Mouse (Mus musculus) heart, embryonic 10.5 days (tissue): ENCODE measurements around the gene Rorc. TPM values are rescaled to one million over a fixed set of nuclear protein-coding genes. Genes with fewer than 3 reads are reported as not detected.

Experiments used
- DNase-seq: peaks from one replicate; pipeline ENCODE4 v3.0.0-alpha.2; 2017; ENCODE audit warnings: low spot score
- H3K27ac ChIP-seq: fragments of 300-500 bp; sonication (generic); 2 replicates; pipeline ENCODE4 v1.5.1; 2016; ENCODE audit warnings: mild to moderate bottlenecking
- H3K27me3 ChIP-seq: fragments of 300-500 bp; sonication (generic); 2 replicates; pipeline ENCODE4 v1.6.1; 2016; ENCODE audit warnings: mild to moderate bottlenecking; ENCODE audit not compliant: poor library complexity, insufficient read depth, severe bottlenecking
- H3K36me3 ChIP-seq: fragments of 300-500 bp; sonication (generic); 2 replicates; pipeline ENCODE4 v1.6.1; 2016; ENCODE audit warnings: mild to moderate bottlenecking, moderate library complexity
- H3K4me1 ChIP-seq: fragments of 300-500 bp; sonication (generic); 2 replicates; pipeline ENCODE4 v1.6.1; 2016; ENCODE audit warnings: mild to moderate bottlenecking
- H3K4me3 ChIP-seq: fragments of 300-500 bp; sonication (generic); 2 replicates; pipeline ENCODE4 v1.5.1; 2016; ENCODE audit warnings: mild to moderate bottlenecking, moderate library complexity
- H3K9me3 ChIP-seq: fragments of 300-500 bp; sonication (generic); 2 replicates; pipeline ENCODE4 v1.6.1; 2016; ENCODE audit warnings: mild to moderate bottlenecking, moderate library complexity
- WGBS: fragments of 180-500 bp; shearing (Covaris S2); methylation state at CpG from one replicate; pipeline ENCODE4 v1.1.7; 2016; 5-methylcytosine and 5-hydroxymethylcytosine counted together
- polyA plus RNA-seq: library from polyadenylated mRNA; unstranded; fragments of >200 nt; fragmentation: Nextera tagmentation; extraction: Ambion mirVana; gene quantifications from 2 replicates; pipeline ENCODE4 v1.2.1, GENCODE M21; 2016

Rorc gene
- polyA plus RNA-seq, 1 experiment from 2014 or later, result 0.26 TPM

DNA sequence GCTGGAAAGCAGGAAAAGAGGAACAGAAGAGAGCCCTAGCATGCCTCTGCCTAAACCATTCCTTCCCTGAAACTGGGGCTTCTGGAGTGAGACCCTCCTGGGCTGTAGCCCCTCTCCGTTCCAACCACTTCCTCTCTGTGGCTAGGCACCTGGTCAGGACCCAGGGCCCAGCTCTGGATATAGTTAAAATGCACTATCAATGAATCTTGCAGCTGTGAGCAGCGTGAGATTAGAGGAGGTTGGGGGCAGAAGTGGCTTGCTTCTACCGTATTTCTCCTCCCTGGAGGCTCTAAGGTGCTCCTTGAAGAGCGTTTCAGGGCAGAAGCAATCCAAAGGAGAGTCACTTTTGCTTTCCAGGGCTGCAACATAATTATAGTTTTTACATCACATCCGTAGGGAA is 9.7 kb downstream of the Rorc start:
- no peak overlapping the region for H3K4me3 ChIP-seq
- peaks cover 17% of the 10 kb centered on the region for H3K27me3 ChIP-seq
- no peaks in the 10 kb centered on the region for H3K9me3 ChIP-seq
- no peak overlapping the region for H3K27ac ChIP-seq
- 65% methylated on average over 5 of the region's 5 CpGs for WGBS
- no peaks in the 10 kb centered on the region for H3K36me3 ChIP-seq
- peaks cover 10% of the 10 kb centered on the region for H3K4me1 ChIP-seq
- DNase-seq, result no peak

DNA sequence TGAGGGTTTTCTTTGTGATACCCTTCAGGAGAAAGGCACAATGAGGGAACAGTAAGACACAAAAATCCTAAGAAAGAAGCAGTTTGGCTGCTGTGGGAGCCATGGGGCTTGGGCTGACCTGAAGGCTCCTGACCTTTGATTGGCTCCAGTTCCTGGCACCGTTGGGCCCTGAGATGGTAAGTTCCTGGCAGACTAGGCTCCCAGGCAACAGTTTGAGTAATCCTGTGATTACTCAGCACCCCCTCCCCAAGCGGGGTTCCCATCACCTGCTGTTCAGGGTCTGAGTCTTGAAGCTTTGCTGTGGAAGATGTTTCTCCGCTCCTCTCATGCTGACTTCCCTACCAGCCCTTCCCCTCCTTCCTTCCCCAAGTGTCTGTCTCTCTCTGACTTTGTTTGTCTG is 10.9 kb downstream of the Rorc start:
- Histone ChIP-seq H3K4me3 (no peak overlapping the region), H3K9me3 (no peaks in the 10 kb centered on the region), H3K36me3 (no peaks in the 10 kb centered on the region), H3K4me1 (0 out of 2 replicates have a peak, but pooled peaks cover 8% of the 10 kb centered on the region), H3K27ac (no peak overlapping the region), H3K27me3 (peaks cover 14% of the 10 kb centered on the region; the same call in 1 of the 2 replicates)
- no peak for DNase-seq
- WGBS, result 62% methylated on average over 3 of the region's 3 CpGs

- DNase-seq, result no peak
- Histone ChIP-seq H3K27ac (no peak overlapping the region), H3K4me3 (no peak overlapping the region), H3K36me3 (no peaks in the 10 kb centered on the region), H3K9me3 (no peaks in the 10 kb centered on the region), H3K4me1 (no peaks in the 10 kb centered on the region), H3K27me3 (peaks cover 8% of the 10 kb centered on the region; the same call in 1 of the 2 replicates)
- WGBS, result 51% methylated on average over 4 of the region's 4 CpGs
Observed at GRCm38 (mm10) chr3:94386671-94387070, 14.1 kb downstream of the Rorc start.

DNA sequence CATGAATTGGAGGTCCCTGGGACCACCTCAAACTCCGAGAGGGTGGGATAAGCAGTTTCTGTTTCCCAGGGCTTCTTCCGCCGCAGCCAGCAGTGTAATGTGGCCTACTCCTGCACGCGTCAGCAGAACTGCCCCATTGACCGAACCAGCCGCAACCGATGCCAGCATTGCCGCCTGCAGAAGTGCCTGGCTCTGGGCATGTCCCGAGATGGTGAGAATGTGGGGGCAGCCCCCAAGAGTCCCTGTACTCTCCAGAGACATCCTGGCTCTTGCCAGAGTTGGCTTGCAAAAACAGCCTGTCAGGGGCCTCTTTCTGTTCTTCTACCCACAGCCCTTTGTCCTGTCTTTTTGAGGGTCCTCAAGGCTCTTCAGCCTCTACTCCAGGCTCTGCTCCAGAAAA is 14.8 kb downstream of the Rorc start:
- peaks cover 8% of the 10 kb centered on the region; the same call in 1 of the 2 replicates for H3K27me3 ChIP-seq
- no peaks in the 10 kb centered on the region for H3K36me3 ChIP-seq
- no peak overlapping the region for H3K4me3 ChIP-seq
- no peak for DNase-seq
- H3K27ac ChIP-seq, result no peak overlapping the region
- H3K9me3 ChIP-seq, result no peaks in the 10 kb centered on the region
- WGBS, result 86% methylated on average over 10 of the region's 10 CpGs
- no peaks in the 10 kb centered on the region for H3K4me1 ChIP-seq

DNA sequence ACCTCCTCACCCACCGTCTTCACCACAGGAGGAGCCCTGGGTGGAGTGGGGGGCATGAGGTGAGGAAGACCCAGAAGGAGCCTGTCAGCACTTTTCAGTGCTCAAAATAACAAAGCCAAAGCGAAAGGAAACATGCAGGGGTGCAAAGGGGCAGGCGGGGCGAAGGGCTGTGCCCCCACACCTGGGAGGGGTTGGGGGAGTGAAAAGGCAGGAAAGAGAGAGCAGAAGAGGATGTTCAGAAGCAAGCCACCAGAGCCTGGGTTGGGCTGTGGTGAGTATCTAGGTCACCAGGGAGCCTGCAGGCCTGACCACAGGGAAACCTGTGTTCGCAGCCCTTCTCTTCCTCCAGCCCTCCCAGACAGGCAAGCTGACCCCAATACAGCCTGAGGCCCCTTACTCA is 15.5 kb downstream of the Rorc start:
- no peak for DNase-seq
- no peak overlapping the region for H3K4me3 ChIP-seq
- no peaks in the 10 kb centered on the region for H3K36me3 ChIP-seq
- H3K4me1 ChIP-seq, result no peaks in the 10 kb centered on the region
- no peak overlapping the region for H3K27ac ChIP-seq
- WGBS, result 68% methylated on average over 5 of the region's 5 CpGs
- no peaks in the 10 kb centered on the region for H3K9me3 ChIP-seq
- H3K27me3 ChIP-seq, result peaks cover 8% of the 10 kb centered on the region; the same call in 1 of the 2 replicates

DNA sequence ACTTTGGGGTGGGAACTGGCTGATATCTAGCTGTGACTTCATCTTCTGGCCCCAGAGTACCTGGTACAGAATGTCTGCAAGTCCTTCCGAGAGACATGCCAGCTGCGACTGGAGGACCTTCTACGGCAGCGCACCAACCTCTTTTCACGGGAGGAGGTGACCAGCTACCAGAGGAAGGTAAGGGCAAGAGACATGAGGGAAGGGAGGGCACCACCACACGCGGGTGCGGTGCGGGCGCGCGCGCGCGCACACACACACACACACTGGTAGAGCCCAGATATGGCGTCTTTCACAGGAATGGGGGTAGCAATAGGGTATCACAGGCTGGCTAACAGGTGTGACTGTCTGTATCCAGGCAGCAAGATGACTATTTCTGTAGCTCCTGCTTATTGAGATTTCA is 16.8 kb downstream of the Rorc start:
- H3K4me3 ChIP-seq, result no peak overlapping the region
- peaks cover 8% of the 10 kb centered on the region; the same call in 1 of the 2 replicates for H3K27me3 ChIP-seq
- no peaks in the 10 kb centered on the region for H3K36me3 ChIP-seq
- H3K4me1 ChIP-seq, result no peaks in the 10 kb centered on the region
- peak; percentile 66 for DNase-seq
- no peak overlapping the region for H3K27ac ChIP-seq
- WGBS, result 89% methylated on average over 16 of the region's 16 CpGs
- H3K9me3 ChIP-seq, result no peaks in the 10 kb centered on the region

- no peak overlapping the region for H3K27ac ChIP-seq
- H3K27me3 ChIP-seq, result peaks cover 8% of the 10 kb centered on the region; the same call in 1 of the 2 replicates
- 76% methylated on average over 5 of the region's 5 CpGs for WGBS
- H3K36me3 ChIP-seq, result no peaks in the 10 kb centered on the region
- no peak overlapping the region for H3K4me3 ChIP-seq
- DNase-seq, result peak; percentile 52
- H3K4me1 ChIP-seq, result no peaks in the 10 kb centered on the region
- H3K9me3 ChIP-seq, result no peaks in the 10 kb centered on the region
Observed at GRCm38 (mm10) chr3:94391001-94391400, 18.4 kb downstream of the Rorc start.

DNA sequence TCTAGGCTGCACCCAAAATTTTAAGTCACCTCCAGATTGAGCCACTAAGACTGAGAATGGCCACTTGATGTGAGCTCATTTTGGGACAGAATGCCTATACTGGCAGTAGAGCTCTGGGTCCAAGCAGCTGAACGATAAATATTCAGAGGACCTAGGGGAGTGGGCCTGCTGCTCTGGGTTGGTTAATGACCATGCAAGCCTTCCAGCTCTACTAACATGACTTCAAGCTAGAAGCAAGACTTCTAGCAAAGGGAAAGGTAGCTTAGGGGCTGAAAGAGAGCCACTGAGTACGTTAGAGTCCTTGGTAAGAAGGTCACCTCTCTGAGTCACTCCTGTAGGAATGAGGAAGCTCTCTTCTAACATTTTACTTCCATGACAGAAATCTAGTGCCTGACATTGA is 19.5 kb downstream of the Rorc start:
- H3K27me3 ChIP-seq, result peaks cover 17% of the 10 kb centered on the region

DNA sequence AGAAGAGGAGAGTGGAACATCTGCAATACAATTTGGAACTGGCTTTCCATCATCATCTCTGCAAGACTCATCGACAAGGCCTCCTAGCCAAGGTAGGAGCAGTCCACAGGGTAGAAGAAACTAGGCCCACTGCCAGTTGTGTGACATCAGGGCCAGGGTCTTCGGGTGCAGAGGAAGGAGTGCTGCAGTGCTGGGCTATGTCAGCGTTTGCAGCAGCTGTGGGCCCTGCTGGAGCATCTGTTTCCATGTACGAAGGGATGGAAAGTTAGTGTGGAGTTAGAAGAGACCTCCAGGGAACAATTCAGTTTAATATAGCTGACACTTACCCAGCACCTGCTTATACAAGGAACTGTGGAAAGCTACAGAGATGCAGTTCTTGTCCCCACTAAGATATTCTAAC is 20.5 kb downstream of the Rorc start:
- DNase-seq, result peak; percentile 24
- no peak overlapping the region for H3K4me3 ChIP-seq
- no peaks in the 10 kb centered on the region for H3K9me3 ChIP-seq
- H3K4me1 ChIP-seq, result no peaks in the 10 kb centered on the region
- H3K27ac ChIP-seq, result no peak overlapping the region
- H3K36me3 ChIP-seq, result no peaks in the 10 kb centered on the region
- H3K27me3 ChIP-seq, result peaks cover 24% of the 10 kb centered on the region
- WGBS, result 69% methylated on average over 4 of the region's 4 CpGs

More for the DNA sequence above, 19.5 kb downstream of the Rorc start:
- Histone ChIP-seq H3K36me3 (no peaks in the 10 kb centered on the region), H3K4me1 (no peaks in the 10 kb centered on the region), H3K27ac (no peak overlapping the region), H3K9me3 (no peaks in the 10 kb centered on the region), H3K4me3 (no peak overlapping the region)
- DNase-seq, result no peak
- WGBS, result 78% methylated on average over 2 of the region's 2 CpGs

GRCm38 (mm10) chr3:94396336-94396735 is 23.7 kb downstream of the Rorc start:
- Histone ChIP-seq H3K27ac (no peak overlapping the region), H3K9me3 (no peaks in the 10 kb centered on the region), H3K4me3 (no peak overlapping the region), H3K27me3 (peaks cover 51% of the 10 kb centered on the region), H3K4me1 (peaks cover 4% of the 10 kb centered on the region), H3K36me3 (no peaks in the 10 kb centered on the region)
- WGBS, result 70% methylated on average over 1 of the region's 1 CpGs
- peak; percentile 52 for DNase-seq

- no peak overlapping the region for H3K27ac ChIP-seq
- peaks cover 4% of the 10 kb centered on the region for H3K4me1 ChIP-seq
- 77% methylated on average over 4 of the region's 4 CpGs for WGBS
- H3K9me3 ChIP-seq, result no peaks in the 10 kb centered on the region
- H3K4me3 ChIP-seq, result no peak overlapping the region
- no peaks in the 10 kb centered on the region for H3K36me3 ChIP-seq
- H3K27me3 ChIP-seq, result peaks cover 56% of the 10 kb centered on the region
- peak; percentile 58 for DNase-seq
Observed at GRCm38 (mm10) chr3:94396851-94397250, 24.3 kb downstream of the Rorc start.

- Histone ChIP-seq H3K27me3 (peaks cover 70% of the 10 kb centered on the region), H3K4me1 (peaks cover 7% of the 10 kb centered on the region), H3K4me3 (peak within 1 kb of the TSS; percentile 50), H3K27ac (no peak within 1 kb of the TSS), H3K9me3 (no peaks in the 10 kb centered on the region), H3K36me3 (no peaks in the 10 kb centered on the region)
- WGBS, result 73% methylated on average over 6 of the region's 6 CpGs
- peak; percentile 57 for DNase-seq
Observed at GRCm38 (mm10) chr3:94398217-94398616, 25.6 kb downstream of the Rorc start, which contains the start of gene Lingo4. TSS of gene Lingo4 (plus strand) at chr3:94398517.

- peak overlapping the region; percentile 50 for H3K4me3 ChIP-seq
- 3% methylated on average over 20 of the region's 20 CpGs for WGBS
- H3K4me1 ChIP-seq, result peaks cover 7% of the 10 kb centered on the region
- H3K36me3 ChIP-seq, result no peaks in the 10 kb centered on the region
- H3K9me3 ChIP-seq, result no peaks in the 10 kb centered on the region
- no peak overlapping the region for H3K27ac ChIP-seq
- peak; percentile 71 for DNase-seq
- peaks cover 78% of the 10 kb centered on the region for H3K27me3 ChIP-seq
Observed at GRCm38 (mm10) chr3:94398943-94399481, 26.4 kb downstream of the Rorc start.
